Mouse (Mus musculus): ENCODE measurements around the gene Fars2.

Fars2 gene

GRCm38 (mm10) chr13:36733566-36733965 lies 616.4 kb downstream of the Fars2 start:
- peak; percentile 28 for DNase-seq (ENCODE audit: low spot score)

- DNase-seq (ENCODE audit: low spot score) = peak; percentile 39
These were observed 616.9 kb downstream of the Fars2 start for GRCm38 (mm10) chr13:36733989-36734690.

- DNase-seq (ENCODE audit: low spot score) = peak; percentile 24
These were observed 617.7 kb downstream of the Fars2 start, which contains the start of gene Nrn1 for GRCm38 (mm10) chr13:36734731-36735571. TSS of gene Nrn1 (minus strand) at chr13:36735131.

- DNase-seq (ENCODE audit: low spot score) = peak; percentile 77
These were observed 618.8 kb downstream of the Fars2 start for GRCm38 (mm10) chr13:36735901-36736618.

- peak; percentile 70 for DNase-seq (ENCODE audit: low spot score)
These were observed 619.4 kb downstream of the Fars2 start for GRCm38 (mm10) chr13:36736619-36736996.

- DNase-seq (ENCODE audit: low spot score) = no peak
These were observed 632.8 kb downstream of the Fars2 start for GRCm38 (mm10) chr13:36750056-36750455.

GRCm38 (mm10) chr13:36751861-36752260 lies 634.6 kb downstream of the Fars2 start:
- DNase-seq (ENCODE audit: low spot score) = no peak

- no peak for DNase-seq (ENCODE audit: low spot score)
These were observed 649.6 kb downstream of the Fars2 start for GRCm38 (mm10) chr13:36766801-36767200.
